In genomic region chr2:37776611-37777411, GRCm38 (mm10) we compare ENCODE assay signal across 8 mouse cellular contexts. TPM values are rescaled to one million over a fixed set of nuclear protein-coding genes. Genes with fewer than 3 reads are reported as not detected.
DNase-seq lines count a peak whose midpoint lies in the region; ATAC-seq lines count a peak whose summit lies in the region.
"Had no signal": no experiment of that assay in that cellular context is flagged by ENCODE, and none has a peak within 500 bp of the region (broad histone marks: within the 10 kb centered on the region; RNA-seq: fewer than 3 reads in every experiment).

No protein-coding gene starts in this region.

- no peaks in the 10 kb centered on the region for H3K9me3 ChIP-seq in liver, embryonic 12.5 days (replicated peaks)
- no peaks in the 10 kb centered on the region for H3K9me3 ChIP-seq in forebrain, embryonic 13.5 days (replicated peaks)
- H3K9me3 ChIP-seq in limb, embryonic 13.5 days: no peaks in the 10 kb centered on the region
- no peaks in the 10 kb centered on the region for H3K9me3 ChIP-seq in stomach, embryonic 14.5 days (ENCODE audit: control insufficient read depth, low read depth, low read length)

- no peaks in the 10 kb centered on the region for H3K36me3 ChIP-seq in liver, embryonic 12.5 days
- no peaks in the 10 kb centered on the region for H3K36me3 ChIP-seq in forebrain, embryonic 13.5 days (ENCODE audit: poor library complexity, severe bottlenecking)
- H3K36me3 ChIP-seq in limb, embryonic 13.5 days: no peaks in the 10 kb centered on the region
- no peaks in the 10 kb centered on the region for H3K36me3 ChIP-seq in stomach, embryonic 14.5 days (ENCODE audit: control insufficient read depth, insufficient read depth, low read length)

- no peak overlapping the region for H3K9ac ChIP-seq in liver, embryonic 12.5 days
- H3K9ac ChIP-seq in forebrain, embryonic 13.5 days: peak overlapping the region; percentile 71
- peak overlapping the region; percentile 55 for H3K9ac ChIP-seq in limb, embryonic 13.5 days
- H3K9ac ChIP-seq in stomach, embryonic 14.5 days (replicated peaks; ENCODE audit: low read depth, low read length): no peak overlapping the region

- no peak for ATAC-seq in liver, embryonic 12.5 days
- no peak for ATAC-seq in forebrain, embryonic 13.5 days
- no peak for ATAC-seq in limb, embryonic 13.5 days (ENCODE audit: low FRiP score, low read depth)
- ATAC-seq in stomach, embryonic 14.5 days (ENCODE audit: insufficient number of reproducible peaks, insufficient read depth, low FRiP score, low read depth): no peak

- peak overlapping the region; percentile 60 for H3K4me2 ChIP-seq in liver, embryonic 12.5 days
- H3K4me2 ChIP-seq in forebrain, embryonic 13.5 days: peak overlapping the region; percentile 66
- peak overlapping the region; percentile 61 for H3K4me2 ChIP-seq in limb, embryonic 13.5 days (replicated peaks)
- peak overlapping the region; percentile 45 for H3K4me2 ChIP-seq in stomach, embryonic 14.5 days (replicated peaks; ENCODE audit: low read depth, low read length)

- 24% methylated on average over 20 of the region's 20 CpGs for WGBS in liver, embryonic 12.5 days (ENCODE audit: insufficient replicate concordance)
- WGBS in forebrain, embryonic 13.5 days: 1% methylated on average over 20 of the region's 20 CpGs
- 18% methylated on average over 20 of the region's 20 CpGs for WGBS in limb, embryonic 13.5 days
- WGBS in stomach, embryonic 14.5 days: 14% methylated on average over 20 of the region's 20 CpGs

- no peak overlapping the region for H3K27ac ChIP-seq in liver, embryonic 12.5 days
- H3K27ac ChIP-seq in forebrain, embryonic 13.5 days: peak overlapping the region; percentile 85
- H3K27ac ChIP-seq in limb, embryonic 13.5 days: no peak overlapping the region
- no peak overlapping the region for H3K27ac ChIP-seq in stomach, embryonic 14.5 days (ENCODE audit: low read length)
- H3K27ac ChIP-seq: gastrocnemius, adult 2 months had no signal

- DNase-seq in liver: no peak
- DNase-seq in spleen, postnatal 36 days (ENCODE audit: low spot score in 2 of 2): no peak
- DNase-seq in lung, postnatal 14 days: no peak
- DNase-seq: gastrocnemius, adult 2 months had no signal

- H3K27me3 ChIP-seq in liver, embryonic 12.5 days (replicated peaks): peaks cover 58% of the 10 kb centered on the region
- H3K27me3 ChIP-seq in forebrain, embryonic 13.5 days: peaks cover 5% of the 10 kb centered on the region; the same call in 1 of the 2 replicates
- H3K27me3 ChIP-seq in limb, embryonic 13.5 days: peaks cover 45% of the 10 kb centered on the region
- no peaks in the 10 kb centered on the region for H3K27me3 ChIP-seq in stomach, embryonic 14.5 days (ENCODE audit: control insufficient read depth, insufficient read depth, low read length)

- peaks cover 49% of the 10 kb centered on the region for H3K4me1 ChIP-seq in liver, embryonic 12.5 days
- H3K4me1 ChIP-seq in forebrain, embryonic 13.5 days: peaks cover 70% of the 10 kb centered on the region
- peaks cover 49% of the 10 kb centered on the region for H3K4me1 ChIP-seq in limb, embryonic 13.5 days
- peaks cover 22% of the 10 kb centered on the region; the same call in 1 of the 2 replicates for H3K4me1 ChIP-seq in stomach, embryonic 14.5 days (ENCODE audit: control insufficient read depth, insufficient read depth, low read length)

- H3K4me3 ChIP-seq in liver, embryonic 12.5 days: peak overlapping the region; percentile 37
- H3K4me3 ChIP-seq in forebrain, embryonic 13.5 days: peak overlapping the region; percentile 51
- peak overlapping the region; percentile 27 for H3K4me3 ChIP-seq in limb, embryonic 13.5 days
- peak overlapping the region; percentile 26 for H3K4me3 ChIP-seq in stomach, embryonic 14.5 days (ENCODE audit: low read depth, low read length)

RNA-seq across cellular contexts. Expression of gene Crb2, which starts 0.8 kb away (rescaled TPM):
- polyA plus RNA-seq in liver, embryonic 12.5 days (2016; fragmentation: Nextera tagmentation; extraction: Ambion mirVana): 1.5 and 1.6 TPM in 2 replicates
- 9.1 and 12.8 TPM in 2 replicates for polyA plus RNA-seq in forebrain, embryonic 13.5 days (2015; fragmentation: Nextera tagmentation; extraction: Ambion mirVana)
- 0.51 and 0.56 TPM in 2 replicates for polyA plus RNA-seq in limb, embryonic 13.5 days (2015; fragmentation: Nextera tagmentation; extraction: Ambion mirVana)
- 2.4 and 2.5 TPM in 2 replicates for polyA plus RNA-seq in stomach, embryonic 14.5 days (2014; fragmentation: Nextera tagmentation; extraction: Ambion mirVana)

Comparison
In these comparisons a context has a peak if more than half of its experiments do, and no peak if none do; other contexts are left out.
1. H3K9ac ChIP-seq: peak in forebrain, embryonic 13.5 days (single experiment) and limb, embryonic 13.5 days (single experiment); none in liver, embryonic 12.5 days (single experiment) and stomach, embryonic 14.5 days (single experiment).
2. Peak in every context shown above with its lines, with median percentiles within 50 percentile points of each other: H3K4me2 ChIP-seq and H3K4me3 ChIP-seq.